Mouse (Mus musculus) limb, embryonic 13.5 days (tissue): Measurements from ENCODE around the gene Pde1a. TPM values are rescaled to one million over a fixed set of nuclear protein-coding genes. Genes with fewer than 3 reads are reported as not detected.

Source experiments
- ATAC-seq: fragments of 200-750 bp; cut with Nextera tagmentation; 2 replicates; pipeline ENCODE4 v1.8.0; 2017; ENCODE audit warnings: low read depth, moderate number of reproducible peaks, moderate TSS enrichment; ENCODE audit not compliant: low FRiP score
- H3K27ac ChIP-seq: fragments of 300-500 bp; sonication (generic); 2 replicates; pipeline ENCODE4 v1.5.1; 2015; ENCODE audit warnings: inconsistent platforms, mild to moderate bottlenecking, moderate library complexity
- H3K27me3 ChIP-seq: fragments of 300-500 bp; sonication (generic); 2 replicates; pipeline ENCODE4 v1.6.1; 2015; ENCODE audit warnings: mild to moderate bottlenecking, inconsistent platforms
- H3K36me3 ChIP-seq: fragments of 300-500 bp; sonication (generic); 2 replicates; pipeline ENCODE4 v1.6.1; 2015; ENCODE audit warnings: inconsistent platforms, mild to moderate bottlenecking, moderate library complexity
- H3K4me1 ChIP-seq: fragments of 300-500 bp; sonication (generic); 2 replicates; pipeline ENCODE4 v1.6.1; 2015; ENCODE audit warnings: inconsistent platforms
- H3K4me2 ChIP-seq: fragments of 300-500 bp; sonication (generic); replicated peaks from 2 replicates; pipeline ENCODE4 v1.6.1; 2015; ENCODE audit warnings: inconsistent platforms, mild to moderate bottlenecking, moderate library complexity
- H3K4me3 ChIP-seq: fragments of 300-500 bp; sonication (generic); 2 replicates; pipeline ENCODE4 v1.5.1; 2015; ENCODE audit warnings: moderate library complexity, mild to moderate bottlenecking, inconsistent platforms
- H3K9ac ChIP-seq: fragments of 300-500 bp; sonication (generic); 2 replicates; pipeline ENCODE4 v1.6.1; 2015; ENCODE audit warnings: mild to moderate bottlenecking, inconsistent platforms
- H3K9me3 ChIP-seq: fragments of 300-500 bp; sonication (generic); 2 replicates; pipeline ENCODE4 v1.6.1; 2016; ENCODE audit warnings: inconsistent platforms
- WGBS: fragments of 180-500 bp; shearing (Covaris S2); methylation state at CpG from one replicate; pipeline ENCODE4 v1.1.7; 2015; 5-methylcytosine and 5-hydroxymethylcytosine counted together
- polyA plus RNA-seq: library from polyadenylated mRNA; unstranded; fragments of >200 nt; fragmentation: Nextera tagmentation; extraction: Ambion mirVana; gene quantifications from 2 replicates; pipeline ENCODE4 v1.2.1, GENCODE M21; 2015

Gene Pde1a
- polyA plus RNA-seq, 1 experiment from 2014 or later, result 5.9 TPM

DNA sequence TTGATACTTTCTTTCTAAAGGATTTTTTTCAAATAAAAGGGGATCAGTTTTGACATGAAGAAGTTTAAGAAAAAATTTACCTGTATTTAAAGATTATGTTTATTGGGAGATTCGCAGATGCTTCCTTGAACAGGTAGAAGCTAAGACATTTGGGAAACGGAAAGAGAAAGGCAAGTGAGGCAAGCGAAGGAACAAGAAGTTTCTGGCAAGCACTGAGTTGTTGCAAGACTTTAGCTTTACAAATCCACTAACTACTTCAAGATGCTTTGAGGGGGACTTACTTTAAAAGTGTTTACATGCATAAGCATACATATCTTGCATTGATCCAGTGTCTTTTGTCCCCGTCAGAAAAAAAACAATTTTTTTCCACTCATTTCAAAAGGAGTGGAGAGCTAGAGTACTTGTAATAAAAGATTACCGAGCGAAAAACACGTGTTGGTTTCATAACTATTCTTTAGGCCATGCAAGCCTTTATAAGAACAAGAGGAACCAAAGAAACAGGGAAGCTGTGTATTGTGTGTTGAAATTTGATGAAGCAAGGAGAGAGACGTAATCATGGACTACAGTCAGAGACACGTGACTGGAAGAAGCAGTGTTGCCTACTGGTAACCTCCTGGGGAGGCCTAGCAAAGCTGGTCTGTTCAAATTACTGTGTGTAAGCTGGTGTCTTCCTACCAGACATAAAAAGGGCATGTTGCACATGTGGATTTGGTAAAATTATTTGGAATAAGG lies 49.0 kb downstream of the Pde1a start:
- no peak overlapping the region for H3K27ac ChIP-seq
- H3K4me2 ChIP-seq, result no peak overlapping the region
- no peaks in the 10 kb centered on the region for H3K27me3 ChIP-seq
- H3K4me3 ChIP-seq, result no peak overlapping the region
- no peak overlapping the region for H3K9ac ChIP-seq
- no peaks in the 10 kb centered on the region for H3K9me3 ChIP-seq
- H3K4me1 ChIP-seq, result no peaks in the 10 kb centered on the region
- 80% methylated on average over 9 of the region's 9 CpGs for WGBS
- no peak for ATAC-seq
- H3K36me3 ChIP-seq, result no peaks in the 10 kb centered on the region

- ATAC-seq, result no peak
- no peak overlapping the region for H3K9ac ChIP-seq
- H3K4me3 ChIP-seq, result no peak overlapping the region
- H3K36me3 ChIP-seq, result no peaks in the 10 kb centered on the region
- no peak overlapping the region for H3K27ac ChIP-seq
- no peaks in the 10 kb centered on the region for H3K9me3 ChIP-seq
- no peak overlapping the region for H3K4me2 ChIP-seq
- H3K4me1 ChIP-seq, result no peaks in the 10 kb centered on the region
- no peaks in the 10 kb centered on the region for H3K27me3 ChIP-seq
- 89% methylated on average over 4 of the region's 4 CpGs for WGBS
Measured at GRCm38 (mm10) chr2:80079618-80080017, 49.6 kb downstream of the Pde1a start.

DNA sequence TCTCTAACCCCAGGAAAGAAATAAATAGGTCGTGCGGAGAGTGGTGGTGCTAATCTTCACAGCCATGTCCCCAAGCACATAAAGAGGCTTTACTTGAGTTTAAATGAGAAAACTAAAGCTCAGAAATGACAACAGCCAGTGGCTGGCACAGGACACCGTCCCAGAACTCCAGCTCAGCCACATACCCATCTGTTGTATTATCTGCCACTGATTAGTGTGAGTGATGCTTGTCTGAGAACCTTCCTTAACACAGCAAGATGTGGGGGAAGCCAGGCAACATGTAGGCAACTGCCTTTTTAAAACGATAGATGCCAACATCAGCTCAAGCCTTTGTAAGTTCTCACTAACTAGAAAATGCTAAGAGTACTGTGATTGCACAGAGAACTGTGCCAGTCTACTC lies 52.9 kb downstream of the Pde1a start:
- ATAC-seq, result no peak
- Histone ChIP-seq H3K36me3 (no peaks in the 10 kb centered on the region), H3K4me2 (no peak overlapping the region), H3K27me3 (no peaks in the 10 kb centered on the region), H3K4me1 (no peaks in the 10 kb centered on the region), H3K4me3 (no peak overlapping the region), H3K27ac (no peak overlapping the region), H3K9ac (no peak overlapping the region), H3K9me3 (no peaks in the 10 kb centered on the region)
- WGBS, result 71% methylated on average over 4 of the region's 4 CpGs

DNA sequence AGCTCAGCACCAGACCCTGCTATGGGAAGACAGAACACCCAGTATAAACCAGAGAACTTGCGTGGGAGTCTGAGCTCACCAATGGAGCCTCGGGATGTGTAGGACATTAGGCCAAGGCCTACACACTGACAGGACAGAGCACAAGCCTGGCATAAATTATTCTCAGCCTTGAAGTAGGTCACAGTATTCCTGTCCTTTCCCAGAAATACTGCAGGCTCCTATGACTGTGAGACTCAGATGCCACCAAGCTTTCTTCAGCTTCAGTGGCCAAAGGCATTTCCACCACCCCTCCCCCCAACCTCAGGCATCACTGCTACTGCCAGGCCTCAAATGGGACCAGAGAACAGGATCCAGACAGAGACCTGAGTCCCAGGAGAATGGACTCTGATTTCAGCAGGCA lies 54.7 kb downstream of the Pde1a start:
- no peak for ATAC-seq
- H3K9ac ChIP-seq, result no peak overlapping the region
- H3K4me1 ChIP-seq, result no peaks in the 10 kb centered on the region
- H3K36me3 ChIP-seq, result no peaks in the 10 kb centered on the region
- H3K9me3 ChIP-seq, result no peaks in the 10 kb centered on the region
- H3K27me3 ChIP-seq, result no peaks in the 10 kb centered on the region
- WGBS, result 80% methylated on average over 2 of the region's 2 CpGs
- no peak overlapping the region for H3K27ac ChIP-seq
- H3K4me3 ChIP-seq, result no peak overlapping the region
- no peak overlapping the region for H3K4me2 ChIP-seq

DNA sequence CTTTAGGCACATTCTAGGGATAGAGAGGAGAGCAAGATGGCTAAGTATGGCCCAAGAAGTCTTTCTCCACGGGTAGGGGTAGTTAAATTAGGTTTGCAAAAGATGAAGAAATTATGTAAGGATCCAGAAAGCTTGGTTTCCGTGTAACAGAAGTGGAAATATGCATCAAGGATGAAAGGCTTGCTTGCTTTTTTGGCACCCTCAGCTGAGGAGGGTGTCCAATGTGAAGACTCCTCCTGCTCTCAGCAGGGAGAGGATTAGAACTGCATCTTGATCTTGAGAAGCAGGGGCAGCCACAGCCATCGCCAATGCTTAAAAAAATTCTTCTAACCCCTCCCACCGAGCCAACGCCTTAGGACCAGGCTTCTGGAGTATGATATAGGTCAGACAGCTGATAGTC lies 55.2 kb downstream of the Pde1a start:
- no peak overlapping the region for H3K27ac ChIP-seq

DNA sequence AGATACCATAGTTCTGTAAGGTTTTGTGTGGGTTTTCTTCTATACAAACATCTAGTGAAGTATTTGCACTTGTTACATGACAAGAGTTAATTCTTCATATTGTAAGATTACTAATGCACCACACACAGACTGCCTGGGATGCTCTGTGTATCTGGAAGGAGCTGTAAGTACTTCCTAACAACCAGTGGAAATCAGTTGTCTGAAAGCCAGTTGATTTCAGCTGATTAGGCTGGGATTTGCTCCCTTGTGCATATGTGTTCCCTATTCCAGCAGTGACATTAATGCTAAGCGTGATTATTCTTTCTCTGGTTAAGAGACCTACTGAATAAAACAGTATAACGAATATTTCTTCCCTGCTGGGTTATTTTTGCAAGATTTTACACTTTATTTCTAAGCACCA lies 55.8 kb downstream of the Pde1a start:
- no peak overlapping the region for H3K4me2 ChIP-seq
- H3K27ac ChIP-seq, result no peak overlapping the region
- H3K4me3 ChIP-seq, result no peak overlapping the region
- 38% methylated on average over 2 of the region's 2 CpGs for WGBS
- no peak for ATAC-seq
- H3K9me3 ChIP-seq, result no peaks in the 10 kb centered on the region
- no peaks in the 10 kb centered on the region for H3K4me1 ChIP-seq
- no peak overlapping the region for H3K9ac ChIP-seq
- H3K36me3 ChIP-seq, result no peaks in the 10 kb centered on the region
- no peaks in the 10 kb centered on the region for H3K27me3 ChIP-seq

More for the DNA sequence above, 55.2 kb downstream of the Pde1a start:
- Histone ChIP-seq H3K4me2 (no peak overlapping the region), H3K9ac (no peak overlapping the region), H3K4me1 (no peaks in the 10 kb centered on the region), H3K36me3 (no peaks in the 10 kb centered on the region), H3K27me3 (no peaks in the 10 kb centered on the region), H3K9me3 (no peaks in the 10 kb centered on the region), H3K4me3 (no peak overlapping the region)
- no peak for ATAC-seq
- 45% methylated on average over 5 of the region's 5 CpGs for WGBS

DNA sequence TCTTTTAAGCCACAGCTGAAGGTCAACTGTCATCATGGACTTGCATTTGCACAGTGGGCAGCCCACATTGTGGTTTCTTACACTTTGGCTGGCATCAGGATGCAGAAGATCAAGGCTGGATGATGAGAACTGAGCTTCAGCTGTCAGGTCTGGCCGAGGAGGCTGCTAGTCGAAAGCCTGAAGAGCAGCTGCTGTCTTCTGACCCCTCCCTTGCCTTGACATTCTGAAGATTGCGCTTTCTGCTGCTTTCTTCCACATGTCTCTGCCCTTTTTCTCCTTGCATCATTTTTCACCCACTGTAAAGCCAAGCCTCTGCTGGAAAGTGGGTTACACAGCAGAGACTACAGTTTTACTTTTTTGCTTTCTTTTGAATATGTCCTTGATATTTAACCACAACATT lies 59.5 kb downstream of the Pde1a start:
- Histone ChIP-seq H3K36me3 (no peaks in the 10 kb centered on the region), H3K4me2 (no peak overlapping the region), H3K9ac (no peak overlapping the region), H3K4me3 (no peak overlapping the region), H3K4me1 (no peaks in the 10 kb centered on the region), H3K27ac (no peak overlapping the region), H3K27me3 (no peaks in the 10 kb centered on the region), H3K9me3 (no peaks in the 10 kb centered on the region)
- WGBS, result 51% methylated on average over 3 of the region's 3 CpGs
- ATAC-seq, result no peak

DNA sequence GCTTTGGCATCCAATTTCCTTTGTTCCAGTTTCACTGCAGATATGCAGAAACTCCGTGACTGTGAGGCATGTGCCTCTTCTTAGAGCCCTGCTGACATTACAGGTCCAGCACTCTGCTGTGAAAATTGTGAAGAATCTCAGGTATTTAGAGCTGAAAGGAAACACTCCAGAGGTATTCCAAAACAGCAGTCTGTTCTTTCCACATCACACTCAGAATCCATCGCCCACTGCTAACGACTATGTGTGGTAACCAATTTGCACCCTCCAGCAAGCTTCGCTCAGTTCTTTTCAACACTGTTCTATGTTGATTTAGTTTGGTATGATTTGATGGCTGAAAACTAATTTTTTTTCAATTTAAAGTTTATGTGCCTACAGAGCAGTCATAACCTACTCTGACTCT lies 62.8 kb downstream of the Pde1a start:
- no peaks in the 10 kb centered on the region for H3K36me3 ChIP-seq
- no peaks in the 10 kb centered on the region for H3K9me3 ChIP-seq
- 44% methylated on average over 4 of the region's 4 CpGs for WGBS
- H3K27me3 ChIP-seq, result no peaks in the 10 kb centered on the region
- H3K27ac ChIP-seq, result no peak overlapping the region
- H3K9ac ChIP-seq, result no peak overlapping the region
- H3K4me3 ChIP-seq, result no peak overlapping the region
- H3K4me2 ChIP-seq, result no peak overlapping the region
- no peak for ATAC-seq
- H3K4me1 ChIP-seq, result no peaks in the 10 kb centered on the region

DNA sequence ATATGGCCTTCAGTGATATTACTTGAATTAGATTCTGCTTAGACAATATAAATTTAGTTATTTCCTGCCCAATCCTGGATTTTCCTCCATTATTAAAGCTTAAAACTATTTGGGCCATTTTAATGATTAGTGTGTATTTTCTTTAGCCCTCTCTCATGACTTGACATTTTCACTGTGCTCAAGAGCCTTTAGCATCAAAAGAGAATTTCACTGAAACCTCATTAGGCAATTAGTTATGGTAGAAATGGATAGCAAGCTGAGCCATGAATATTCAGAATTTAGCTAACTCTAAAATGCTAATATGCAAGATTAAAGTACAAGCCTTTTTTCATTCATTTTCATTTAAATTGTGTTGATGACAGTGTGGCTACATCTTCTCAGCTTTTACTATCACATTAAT lies 73.2 kb downstream of the Pde1a start:
- Histone ChIP-seq H3K4me1 (no peaks in the 10 kb centered on the region), H3K9me3 (no peaks in the 10 kb centered on the region), H3K27ac (no peak overlapping the region), H3K9ac (no peak overlapping the region), H3K4me2 (no peak overlapping the region), H3K36me3 (no peaks in the 10 kb centered on the region), H3K4me3 (no peak overlapping the region), H3K27me3 (no peaks in the 10 kb centered on the region)
- no peak for ATAC-seq

GRCm38 (mm10) chr2:80054042-80054441 lies 75.2 kb downstream of the Pde1a start:
- Histone ChIP-seq H3K4me1 (no peaks in the 10 kb centered on the region), H3K9ac (no peak overlapping the region), H3K36me3 (no peaks in the 10 kb centered on the region), H3K27ac (no peak overlapping the region), H3K4me3 (no peak overlapping the region), H3K9me3 (no peaks in the 10 kb centered on the region), H3K27me3 (no peaks in the 10 kb centered on the region), H3K4me2 (no peak overlapping the region)
- no peak for ATAC-seq
- WGBS, result 69% methylated on average over 3 of the region's 3 CpGs

DNA sequence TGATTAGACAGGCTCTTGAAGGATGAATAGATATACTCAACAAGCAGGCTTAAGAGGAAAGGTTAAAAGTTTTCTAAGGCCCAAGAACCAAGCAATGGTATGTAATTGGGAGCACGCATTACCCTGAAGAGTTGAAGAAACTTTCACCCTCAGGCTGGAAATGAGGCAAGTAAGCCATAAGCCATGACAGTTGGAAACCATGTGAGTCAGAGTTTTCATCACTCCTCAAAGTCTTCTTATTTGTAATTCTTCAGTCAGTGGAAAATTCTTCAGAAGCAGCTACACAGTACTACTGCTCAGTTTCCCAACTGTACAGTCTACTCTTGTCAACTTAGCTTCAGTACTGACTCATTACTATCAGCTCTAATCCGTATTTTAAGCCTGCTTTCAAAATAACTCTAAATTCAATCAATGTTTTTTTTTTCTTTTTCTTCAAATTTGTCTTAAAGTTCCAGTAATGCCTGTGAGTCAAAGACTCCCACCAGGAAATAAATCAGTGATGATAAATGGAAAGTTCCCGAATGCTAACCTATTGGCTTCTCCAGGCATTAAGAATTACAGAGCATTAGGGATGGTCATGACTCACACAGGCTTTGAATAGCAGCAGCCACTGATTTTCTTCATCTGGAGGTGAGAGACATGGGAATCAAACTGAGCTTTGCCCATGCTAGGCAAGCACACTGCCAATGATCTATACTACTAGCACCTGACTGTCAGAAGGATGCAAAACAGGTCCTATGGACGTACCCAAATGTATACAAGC lies 82.3 kb downstream of the Pde1a start:
- Histone ChIP-seq H3K4me3 (no peak overlapping the region), H3K9ac (no peak overlapping the region), H3K27me3 (no peaks in the 10 kb centered on the region), H3K4me2 (no peak overlapping the region), H3K36me3 (no peaks in the 10 kb centered on the region), H3K4me1 (no peaks in the 10 kb centered on the region), H3K9me3 (no peaks in the 10 kb centered on the region), H3K27ac (no peak overlapping the region)
- WGBS, result 89% methylated on average over 4 of the region's 4 CpGs
- no peak for ATAC-seq

- 24% methylated on average over 10 of the region's 10 CpGs for WGBS
- H3K27ac ChIP-seq, result peak overlapping the region; percentile 65; the same call in 1 of the 2 replicates
- no peaks in the 10 kb centered on the region for H3K9me3 ChIP-seq
- ATAC-seq, result peak; percentile 83
- H3K4me2 ChIP-seq, result peak overlapping the region; percentile 54
- H3K9ac ChIP-seq, result no peak overlapping the region
- peaks cover 14% of the 10 kb centered on the region for H3K4me1 ChIP-seq
- peak overlapping the region; percentile 28 for H3K4me3 ChIP-seq
- no peaks in the 10 kb centered on the region for H3K27me3 ChIP-seq
- no peaks in the 10 kb centered on the region for H3K36me3 ChIP-seq
Measured at GRCm38 (mm10) chr2:80038642-80039445, 90.4 kb downstream of the Pde1a start.
